ENCODE assay signal across 11 mouse cellular contexts in the genomic region with DNA sequence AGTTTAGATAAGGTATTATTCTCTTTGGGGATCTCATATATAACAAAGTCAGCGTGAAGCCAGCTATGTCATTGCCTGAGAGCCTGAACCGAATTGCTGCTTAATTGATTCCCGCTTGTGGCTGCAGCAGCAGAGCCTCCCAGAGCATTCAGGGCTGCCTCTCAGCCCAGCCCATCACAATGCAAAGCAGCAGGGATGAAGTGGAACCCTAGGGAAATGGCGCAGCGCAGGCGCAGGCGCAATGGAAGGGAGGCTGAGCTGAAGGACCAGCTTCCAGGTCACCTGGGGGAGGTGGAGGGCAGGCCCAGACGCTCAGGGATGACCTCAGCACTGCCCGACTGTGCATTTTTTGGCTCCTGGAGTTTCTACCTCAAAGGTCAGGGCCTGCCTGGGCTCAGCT. TPM values are rescaled to one million over a fixed set of nuclear protein-coding genes. Genes with fewer than 3 reads are reported as not detected.
DNase-seq lines count a peak whose midpoint lies in the region; ATAC-seq lines count a peak whose summit lies in the region.
"Had no signal": no experiment of that assay in that cellular context is flagged by ENCODE, and none has a peak within 500 bp of the region (broad histone marks: within the 10 kb centered on the region; RNA-seq: fewer than 3 reads in every experiment).

No protein-coding gene starts in this region.

- no peaks in the 10 kb centered on the region for H3K9me3 ChIP-seq in hindbrain, embryonic 11.5 days (ENCODE audit: control insufficient read depth, low read length)
- no peaks in the 10 kb centered on the region for H3K9me3 ChIP-seq in midbrain, embryonic 15.5 days
- H3K9me3 ChIP-seq: liver, embryonic 15.5 days; stomach, embryonic 15.5 days had no signal

- H3K36me3 ChIP-seq in hindbrain, embryonic 11.5 days (ENCODE audit: control insufficient read depth, insufficient read depth, low read length), result no peaks in the 10 kb centered on the region
- no peaks in the 10 kb centered on the region for H3K36me3 ChIP-seq in midbrain, embryonic 15.5 days (replicated peaks)
- H3K36me3 ChIP-seq: liver, embryonic 15.5 days; stomach, embryonic 15.5 days had no signal

- DNase-seq in cerebellum, postnatal 14 days, result peak; percentile 13
- DNase-seq in cerebellum, adult 11 months, result no peak
- DNase-seq in embryo, embryonic 11 days, result peak; percentile 78
- DNase-seq in hindbrain, embryonic 11.5 days (ENCODE audit: low spot score), result peak; percentile 78
- DNase-seq in layer of hippocampus, postnatal 14 days (ENCODE audit: low spot score in 2 of 2), result no peak
- no peak for DNase-seq in layer of hippocampus, postnatal 25 days (ENCODE audit: extremely low spot score in 1 of 2, low spot score in 1 of 2)
- DNase-seq in lung, postnatal 14 days, result no peak
- DNase-seq: cerebellum, adult 9-11 months had no signal

- 3% methylated on average over 9 of the region's 9 CpGs for WGBS in hindbrain, embryonic 11.5 days
- WGBS in midbrain, embryonic 15.5 days, result 6% methylated on average over 9 of the region's 9 CpGs

- H3K4me3 ChIP-seq in hindbrain, embryonic 11.5 days (ENCODE audit: low read depth, low read length), result no peak overlapping the region
- no peak overlapping the region for H3K4me3 ChIP-seq in midbrain, embryonic 15.5 days
- H3K4me3 ChIP-seq: liver, embryonic 15.5 days; stomach, embryonic 15.5 days had no signal

- no peaks in the 10 kb centered on the region for H3K4me1 ChIP-seq in hindbrain, embryonic 11.5 days (replicated peaks; ENCODE audit: control insufficient read depth, insufficient read depth, low read length)
- H3K4me1 ChIP-seq in midbrain, embryonic 15.5 days, result peaks cover 12% of the 10 kb centered on the region
- H3K4me1 ChIP-seq: liver, embryonic 15.5 days; stomach, embryonic 15.5 days had no signal

- H3K9ac ChIP-seq in hindbrain, embryonic 11.5 days (ENCODE audit: low read depth, low read length), result no peak overlapping the region
- H3K9ac ChIP-seq in midbrain, embryonic 15.5 days, result no peak overlapping the region
- H3K9ac ChIP-seq: liver, embryonic 15.5 days; stomach, embryonic 15.5 days had no signal

- 0 out of 2 replicates have a peak overlapping the region, but pooled peaks have one; percentile 24 for H3K27ac ChIP-seq in hindbrain, embryonic 11.5 days (ENCODE audit: low read depth, low read length)
- H3K27ac ChIP-seq in midbrain, embryonic 15.5 days, result peak overlapping the region; percentile 22; the same call in 1 of the 2 replicates
- H3K27ac ChIP-seq: liver, embryonic 15.5 days; stomach, embryonic 15.5 days had no signal

- peak; percentile 89 for ATAC-seq in hindbrain, embryonic 11.5 days (ENCODE audit: low FRiP score)
- ATAC-seq in midbrain, embryonic 15.5 days (replicated peaks), result peak; percentile 87

- no peaks in the 10 kb centered on the region for H3K27me3 ChIP-seq in hindbrain, embryonic 11.5 days (ENCODE audit: control insufficient read depth, insufficient read depth, low read length)
- no peaks in the 10 kb centered on the region for H3K27me3 ChIP-seq in midbrain, embryonic 15.5 days (replicated peaks)
- H3K27me3 ChIP-seq: stomach, embryonic 15.5 days had no signal

- peak overlapping the region; percentile 11; the same call in 1 of the 2 replicates for H3K4me2 ChIP-seq in hindbrain, embryonic 11.5 days (replicated peaks; ENCODE audit: low read depth, low read length)
- H3K4me2 ChIP-seq in midbrain, embryonic 15.5 days, result peak overlapping the region; percentile 29
- H3K4me2 ChIP-seq: liver, embryonic 15.5 days; stomach, embryonic 15.5 days had no signal

RNA-seq across cellular contexts. Expression of gene Atic, which starts 49.7 kb away (rescaled TPM):
- polyA plus RNA-seq in hindbrain, embryonic 11.5 days (2014; fragmentation: Nextera tagmentation; extraction: Ambion mirVana), result 45.0 and 48.6 TPM in 2 replicates
- 28.7 and 29.4 TPM in 2 replicates for polyA plus RNA-seq in midbrain, embryonic 15.5 days (2015; fragmentation: Nextera tagmentation; extraction: Ambion mirVana)
- total RNA-seq in layer of hippocampus, postnatal 14 days (2021), result 10 to 100 TPM; 33.0 to 34.2 TPM
- total RNA-seq in layer of hippocampus, postnatal 25 days (2021), result 10 to 100 TPM; 31.6 to 33.6 TPM

Comparison
In these comparisons a context has a peak if more than half of its experiments do, and no peak if none do; other contexts are left out.
1. DNase-seq: peak in cerebellum, postnatal 14 days (2 of 2), embryo, embryonic 11 days (single experiment) and hindbrain, embryonic 11.5 days (single experiment); none in cerebellum, adult 11 months (single experiment), layer of hippocampus, postnatal 14 days (0 of 2), layer of hippocampus, postnatal 25 days (0 of 2) and lung, postnatal 14 days (single experiment).